Mouse (Mus musculus): ENCODE results near the gene Vmn1r54.
"Not testable (repeated sequence)": the region's sequence is repeated elsewhere in the genome, so short reads cannot be mapped to it uniquely, and the experiment has no call there.

Gene Vmn1r54

DNA sequence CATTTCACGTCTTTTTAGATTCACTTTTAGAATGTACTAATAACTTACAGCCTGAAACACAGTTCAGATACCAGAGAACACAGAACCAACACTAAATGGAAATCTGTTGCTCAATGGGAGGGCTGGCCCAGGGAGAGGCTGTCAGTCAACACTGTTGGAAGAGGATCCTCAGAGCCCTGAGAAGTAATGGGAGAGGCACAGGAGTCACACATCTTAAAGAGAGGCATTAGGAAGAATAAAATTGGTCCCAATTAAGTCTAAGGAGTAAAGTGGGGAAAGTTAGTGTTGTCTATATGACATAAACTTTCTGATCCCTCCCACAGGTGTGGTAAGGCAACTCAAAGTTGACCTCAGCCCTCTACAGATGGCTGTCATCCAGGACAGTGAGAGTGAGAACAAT is at the start of gene Vmn1r54:
TSS of gene Vmn1r54 (plus strand) at position 301 of the 400 bp plus-strand sequence.
- no peak for TF ChIP-seq GATA4 (IDR thresholded peaks at IDR 0.05; ENCODE audit: insufficient replicate concordance, low read length)

- TF ChIP-seq GATA4 (IDR thresholded peaks at IDR 0.05; ENCODE audit: insufficient replicate concordance, low read length) = not testable (repeated sequence)
Measured at GRCm38 (mm10) chr6:90202493-90202892, 43.6 kb upstream of the Vmn1r54 start, which contains the start of gene V1ra8. Gene V1ra8 (plus strand): TSS chr6:90202793.

GRCm38 (mm10) chr6:90224338-90224737 is 21.8 kb upstream of the Vmn1r54 start, which contains the start of gene Vmn1r53:
Gene Vmn1r53 (minus strand): TSS chr6:90224438.
- TF ChIP-seq GATA4 (IDR thresholded peaks at IDR 0.05; ENCODE audit: insufficient replicate concordance, low read length) = no peak

DNA sequence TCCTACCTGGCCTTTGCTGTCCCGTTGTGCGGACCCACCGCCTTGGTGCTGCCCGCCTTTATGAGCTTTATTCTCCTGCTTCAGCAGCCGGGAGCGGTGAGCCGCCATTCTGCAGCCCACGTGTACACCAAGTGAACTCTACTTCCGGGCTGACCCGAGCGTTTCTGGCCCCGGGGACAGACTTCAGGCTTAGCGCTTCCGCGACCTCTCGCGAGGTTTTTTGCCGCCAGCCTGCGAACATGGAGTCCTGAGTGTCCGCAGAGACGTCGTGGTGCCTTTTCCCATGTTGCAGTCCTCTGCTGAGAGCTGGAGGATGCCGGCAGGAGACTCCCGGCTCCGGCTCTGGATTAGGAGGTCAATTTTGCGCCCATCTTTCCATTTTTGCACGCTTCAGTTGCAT is 13.4 kb upstream of the Vmn1r54 start:
- no peak for TF ChIP-seq GATA4 (IDR thresholded peaks at IDR 0.05; ENCODE audit: insufficient replicate concordance, low read length)

DNA sequence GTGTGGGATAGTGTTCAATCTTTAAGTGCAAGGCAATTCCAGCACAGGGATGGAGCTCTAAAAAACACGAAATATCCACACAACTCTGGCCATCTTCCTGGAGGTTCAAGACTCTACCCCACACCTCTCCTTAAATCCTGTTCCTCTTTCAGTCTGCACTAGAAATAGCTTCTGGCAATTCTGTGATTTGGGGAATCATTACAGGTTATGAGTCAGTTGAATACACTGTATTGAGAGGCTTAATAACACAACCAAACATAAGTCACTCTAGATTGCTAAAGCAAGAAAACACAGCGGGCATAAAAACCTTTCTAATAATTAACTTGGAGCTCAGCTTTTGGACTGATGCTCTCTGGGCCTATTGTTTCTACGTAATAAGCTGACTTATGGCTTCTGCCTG is 2.1 kb upstream of the Vmn1r54 start:
- TF ChIP-seq GATA4 (IDR thresholded peaks at IDR 0.05; ENCODE audit: insufficient replicate concordance, low read length) = no peak

GRCm38 (mm10) chr6:90288265-90288664 is 42.2 kb downstream of the Vmn1r54 start:
- TF ChIP-seq GATA4 (IDR thresholded peaks at IDR 0.05; ENCODE audit: insufficient replicate concordance, low read length) = no peak

DNA sequence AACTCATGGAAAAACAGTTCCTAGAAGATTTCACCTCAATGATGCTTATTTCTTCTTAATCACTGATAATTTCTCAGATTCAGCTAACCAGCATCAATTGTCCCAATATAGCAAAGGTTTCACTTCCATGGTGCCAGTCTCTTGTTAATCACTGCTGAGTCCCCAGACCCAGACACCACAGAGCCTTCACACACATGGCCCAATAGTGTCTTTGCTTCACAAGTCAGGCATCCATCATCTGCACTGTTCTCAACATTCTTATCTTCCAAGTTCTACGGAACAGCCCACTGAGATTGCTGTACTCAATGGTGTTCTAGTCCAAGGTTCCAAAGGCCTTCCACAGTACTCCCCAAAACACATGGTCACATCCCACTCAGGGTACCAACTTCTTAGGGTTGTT is 54.8 kb downstream of the Vmn1r54 start, which contains the start of gene BC048671:
TSS of gene BC048671 (plus strand) at position 301 of the 400 bp plus-strand sequence.
- no peak for TF ChIP-seq GATA4 (IDR thresholded peaks at IDR 0.05; ENCODE audit: insufficient replicate concordance, low read length)

DNA sequence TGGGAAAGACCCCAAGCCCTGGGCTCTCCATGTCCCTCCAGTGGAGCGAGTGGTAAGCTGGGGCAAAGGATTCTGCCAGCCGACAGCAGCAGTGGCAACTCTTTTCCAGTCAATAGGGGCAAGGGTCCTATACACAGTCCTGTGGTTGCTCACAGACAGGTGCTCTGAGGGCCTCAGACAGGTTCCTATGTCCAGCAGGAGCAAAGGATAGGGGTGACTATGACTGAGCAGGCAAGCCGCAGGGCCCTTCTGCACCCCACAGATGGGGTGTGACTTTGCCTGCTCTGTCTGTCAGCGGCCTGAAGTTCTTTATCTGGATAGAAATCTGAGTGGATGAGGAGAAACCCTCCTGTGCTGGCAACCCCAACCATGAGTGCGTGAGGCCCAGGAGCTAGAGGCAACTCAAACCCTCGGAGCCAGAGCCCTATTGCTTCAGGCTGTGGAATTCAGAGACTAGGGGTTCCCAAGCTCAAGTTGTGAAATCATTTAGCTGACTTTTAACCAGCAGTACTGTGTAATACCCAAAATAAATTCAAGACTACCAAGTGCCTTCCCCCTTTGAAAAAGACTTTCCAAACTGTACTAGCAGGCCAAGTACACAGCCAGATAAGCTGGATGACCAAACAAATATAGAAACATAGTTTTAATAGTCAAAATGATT is 60.3 kb downstream of the Vmn1r54 start:
- TF ChIP-seq GATA4 (IDR thresholded peaks at IDR 0.05; ENCODE audit: insufficient replicate concordance, low read length) = peak; percentile 7; the same call in 1 of the 2 replicates

GRCm38 (mm10) chr6:90308839-90309778 is 63.0 kb downstream of the Vmn1r54 start:
- no peak for TF ChIP-seq GATA4 (IDR thresholded peaks at IDR 0.05; ENCODE audit: insufficient replicate concordance, low read length)

DNA sequence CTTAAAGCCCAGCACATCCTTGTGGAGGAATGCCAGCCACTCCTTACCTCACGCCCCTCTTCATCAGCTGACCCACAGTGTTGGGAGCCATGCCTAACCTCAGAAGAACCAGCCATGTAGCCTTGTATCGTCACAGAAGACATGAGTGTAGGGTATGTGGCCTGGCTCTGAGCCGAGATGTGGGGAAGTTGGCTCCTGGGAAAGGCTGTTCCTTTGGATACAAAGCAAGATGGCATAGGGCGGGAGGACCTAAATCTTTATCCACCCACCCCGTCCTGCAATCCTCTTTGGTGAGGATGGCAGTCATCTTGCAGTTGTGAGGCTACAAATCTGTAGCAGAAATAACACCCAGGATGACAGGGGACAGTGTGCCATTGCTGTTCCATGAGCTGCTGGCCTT is 69.9 kb downstream of the Vmn1r54 start:
- no peak for TF ChIP-seq GATA4 (IDR thresholded peaks at IDR 0.05; ENCODE audit: insufficient replicate concordance, low read length)

DNA sequence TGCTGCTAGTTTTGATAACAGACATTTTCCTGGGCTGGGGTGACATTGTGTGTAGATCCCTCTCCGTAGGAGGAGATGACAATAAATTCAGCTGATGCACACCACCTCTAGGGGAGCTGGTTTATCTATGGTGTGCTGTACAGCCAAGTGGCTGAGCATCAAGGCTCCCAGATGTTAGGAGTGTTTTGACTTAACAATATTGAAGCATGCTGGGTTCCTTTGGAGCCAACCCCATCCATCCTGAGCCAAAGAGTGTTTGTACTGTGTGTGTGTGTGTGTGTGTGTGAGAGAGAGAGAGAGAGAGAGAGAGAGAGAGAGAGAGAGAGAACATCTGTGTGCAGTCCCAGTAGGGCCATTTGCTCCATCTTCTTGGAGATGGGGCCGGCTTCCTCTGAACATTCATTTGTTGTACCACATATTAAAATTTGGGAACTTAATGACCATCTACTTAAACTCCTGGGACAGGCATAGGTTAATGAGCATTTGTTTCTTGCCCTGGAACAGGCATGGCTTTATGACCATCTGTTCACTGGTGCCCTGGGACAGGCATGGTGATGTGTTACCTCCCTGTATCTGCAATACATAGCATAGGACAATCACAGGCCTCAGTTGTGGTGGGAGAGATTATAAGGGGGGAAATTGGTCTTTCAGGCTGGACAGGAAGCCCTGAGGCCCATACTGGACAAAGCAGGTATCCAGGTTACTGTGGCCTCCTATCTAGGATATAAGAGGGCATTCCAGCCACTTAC is 71.6 kb downstream of the Vmn1r54 start:
- no peak for TF ChIP-seq GATA4 (IDR thresholded peaks at IDR 0.05; ENCODE audit: insufficient replicate concordance, low read length)

DNA sequence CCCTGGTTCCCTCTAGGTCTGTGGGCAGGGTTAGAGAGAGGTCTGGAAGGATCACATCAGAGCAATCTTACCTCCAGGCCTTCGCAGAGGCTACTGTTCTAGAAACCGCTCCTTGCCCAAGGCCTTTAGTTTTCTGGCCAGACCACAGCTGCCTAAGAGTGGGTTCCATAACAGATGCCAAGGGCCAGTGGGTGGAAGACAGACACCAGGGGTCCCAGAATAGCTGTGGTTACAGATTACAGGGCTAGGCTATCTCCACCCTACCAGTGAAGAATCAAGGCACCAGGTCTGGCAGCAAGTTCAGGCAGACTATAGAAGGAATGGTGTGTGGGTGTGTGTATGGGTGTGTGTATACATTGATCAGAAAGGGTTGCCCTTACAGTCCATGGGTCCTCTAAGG is 72.9 kb downstream of the Vmn1r54 start:
- no peak for TF ChIP-seq GATA4 (IDR thresholded peaks at IDR 0.05; ENCODE audit: insufficient replicate concordance, low read length)

GRCm38 (mm10) chr6:90319475-90320191 is 73.5 kb downstream of the Vmn1r54 start:
- no peak for TF ChIP-seq GATA4 (IDR thresholded peaks at IDR 0.05; ENCODE audit: insufficient replicate concordance, low read length)

DNA sequence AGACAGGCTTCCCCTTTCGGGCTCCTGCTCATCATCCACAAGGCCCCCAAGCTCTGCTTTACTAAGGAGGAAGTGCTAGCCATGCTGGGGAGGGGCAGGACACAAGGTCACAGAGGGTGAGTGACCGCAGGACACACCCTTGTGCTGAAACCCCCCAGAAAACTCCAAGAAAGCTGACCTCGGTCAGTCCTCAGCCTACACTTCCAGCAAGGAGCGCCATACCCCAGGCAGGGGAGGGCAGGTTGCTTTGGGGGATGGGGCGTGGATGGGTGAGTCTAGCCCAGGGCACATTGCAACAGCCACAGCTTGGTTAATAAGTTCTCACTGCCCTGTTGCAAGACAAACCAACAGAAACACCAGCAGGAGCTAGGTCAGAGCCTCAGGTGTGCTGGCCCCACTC is 74.3 kb downstream of the Vmn1r54 start:
- no peak for TF ChIP-seq GATA4 (IDR thresholded peaks at IDR 0.05; ENCODE audit: insufficient replicate concordance, low read length)

Data from liver, adult (tissue).